Mouse (Mus musculus) CH12.LX (cell line): ENCODE data around the gene Parvg. TPM values are rescaled to one million over a fixed set of nuclear protein-coding genes. Genes with fewer than 3 reads are reported as not detected.
A peak's percentile ranks its signal among the peaks of the same experiment; 100 is the strongest.

Source experiments
- DNase-seq: peaks from one replicate; pipeline ENCODE4 v3.0.0-alpha.2; 2013; ENCODE audit errors: extremely low read depth
- H3K27ac ChIP-seq: 2 replicates; pipeline ENCODE4 v1.5.1; 2012; ENCODE audit warnings: low read depth, mild to moderate bottlenecking, control low read depth, moderate library complexity; ENCODE audit not compliant: insufficient read depth
- H3K27me3 ChIP-seq: replicated peaks from 2 replicates; pipeline ENCODE3; 2012; ENCODE audit warnings: inconsistent platforms
- H3K36me3 ChIP-seq, 2 experiments: replicated peaks in 1 of 2; 2 replicates each; pipeline versions ENCODE3 to v1.6.1; 2012; ENCODE audit warnings: inconsistent platforms in 1 of 2, low read length in 1 of 2, mild to moderate bottlenecking in 1 of 2, mixed read lengths in 1 of 2, moderate library complexity in 1 of 2; ENCODE audit not compliant: control insufficient read depth in 1 of 2, insufficient read depth in 1 of 2
- H3K4me1 ChIP-seq, 2 experiments: 2 replicates each; pipeline ENCODE4 v1.6.1; 2012; ENCODE audit warnings: inconsistent platforms in 1 of 2, moderate library complexity in 1 of 2; ENCODE audit not compliant: insufficient read depth in 2 of 2, control insufficient read depth in 1 of 2
- H3K4me2 ChIP-seq: 2 replicates; pipeline ENCODE4 v1.6.1; 2012; ENCODE audit warnings: low read depth, mild to moderate bottlenecking, control low read depth; ENCODE audit not compliant: poor library complexity, insufficient read depth, severe bottlenecking
- H3K4me3 ChIP-seq, 3 experiments: fragments of 150-350 bp in 1 of 3; sonication (generic) in 1 of 3; replicated peaks in 1 of 3; 2 replicates each; pipeline versions ENCODE3 to v1.5.1; 2011 to 2012; ENCODE audit warnings: low read depth in 2 of 3, low read length in 2 of 3, mild to moderate bottlenecking in 2 of 3, moderate library complexity in 2 of 3, control low read depth in 1 of 3, improper control_type of control experiment in 1 of 3, inconsistent platforms in 1 of 3, mixed read lengths in 1 of 3; ENCODE audit not compliant: poor library complexity in 1 of 3
- H3K79me2 ChIP-seq: replicated peaks from 2 replicates; pipeline ENCODE4 v1.6.1; 2012; ENCODE audit warnings: mild to moderate bottlenecking, moderate library complexity; ENCODE audit not compliant: control insufficient read depth, poor library complexity, insufficient read depth, severe bottlenecking; ENCODE audit errors: extremely low read depth
- H3K9ac ChIP-seq: 2 replicates; pipeline ENCODE4 v1.6.1; 2012; ENCODE audit warnings: low read depth, mild to moderate bottlenecking, control low read depth, moderate library complexity; ENCODE audit not compliant: insufficient read depth
- H3K9me3 ChIP-seq: replicated peaks from 2 replicates; pipeline ENCODE3; 2012; ENCODE audit warnings: low read length, inconsistent platforms, mixed read lengths
- BHLHE40 ChIP-seq: IDR thresholded peaks from 2 replicates; pipeline ENCODE4 v1.6.1; 2011; ENCODE audit warnings: mild to moderate bottlenecking, low read depth, low read length, improper control_type of control experiment
- CTCF ChIP-seq, 2 experiments: IDR thresholded peaks in 1 of 2; conservative IDR thresholded peaks in 1 of 2; 2 replicates each; pipeline ENCODE4 v1.5.1; 2011 to 2012; ENCODE audit warnings: low read depth in 2 of 2, low read length in 2 of 2, improper control_type of control experiment in 1 of 2, inconsistent platforms in 1 of 2, mild to moderate bottlenecking in 1 of 2, moderate library complexity in 1 of 2
- ELF1 ChIP-seq: IDR thresholded peaks from 2 replicates; pipeline ENCODE4 v1.6.1; 2014; ENCODE audit warnings: low read depth, mild to moderate bottlenecking, inconsistent platforms, low read length, improper control_type of control experiment
- EP300 ChIP-seq: IDR thresholded peaks from 2 replicates; pipeline ENCODE4 v1.6.1; 2011; ENCODE audit warnings: low read length, improper control_type of control experiment
- ETS1 ChIP-seq: conservative IDR thresholded peaks from 2 replicates; pipeline ENCODE4 v1.6.1; 2012; ENCODE audit warnings: low read depth, mild to moderate bottlenecking, inconsistent platforms, low read length, improper control_type of control experiment, moderate library complexity
- GABPA ChIP-seq: IDR thresholded peaks from 2 replicates; pipeline ENCODE4 v1.6.1; 2012; ENCODE audit warnings: low read depth, low read length, improper control_type of control experiment, inconsistent platforms; ENCODE audit not compliant: insufficient replicate concordance
- MAFK ChIP-seq: IDR thresholded peaks from 2 replicates; pipeline ENCODE4 v1.6.1; 2011; ENCODE audit warnings: low read length, improper control_type of control experiment; ENCODE audit not compliant: insufficient replicate concordance
- MAX ChIP-seq: IDR thresholded peaks from 2 replicates; pipeline ENCODE4 v1.6.1; 2011; ENCODE audit warnings: low read length, improper control_type of control experiment
- MEF2A ChIP-seq: IDR thresholded peaks from 2 replicates; pipeline ENCODE4 v1.6.1; 2014; ENCODE audit warnings: low read depth, mild to moderate bottlenecking, inconsistent platforms, low read length, improper control_type of control experiment, borderline replicate concordance
- MXI1 ChIP-seq: IDR thresholded peaks from 2 replicates; pipeline ENCODE4 v1.6.1; 2011; ENCODE audit warnings: mild to moderate bottlenecking, low read depth, low read length, improper control_type of control experiment
- MYC ChIP-seq: IDR thresholded peaks from 2 replicates; pipeline ENCODE4 v1.6.1; 2011; ENCODE audit warnings: low read depth, mild to moderate bottlenecking, improper control_type of control experiment, low read length
- PAX5 ChIP-seq: IDR thresholded peaks from 2 replicates; pipeline ENCODE4 v1.6.1; 2012; ENCODE audit warnings: low read length, inconsistent platforms, mixed read lengths
- POLR2A ChIP-seq: IDR thresholded peaks from 2 replicates; pipeline ENCODE4 v1.6.1; 2011; ENCODE audit warnings: low read depth, mild to moderate bottlenecking, improper control_type of control experiment, low read length
- POLR2AphosphoS2 ChIP-seq: IDR thresholded peaks from 2 replicates; pipeline ENCODE4 v1.6.1; 2011; ENCODE audit warnings: low read depth, low read length, improper control_type of control experiment
- RAD21 ChIP-seq: IDR thresholded peaks from 2 replicates; pipeline ENCODE4 v1.6.1; 2011; ENCODE audit warnings: low read depth, mild to moderate bottlenecking, low read length, improper control_type of control experiment, moderate library complexity
- SIN3A ChIP-seq: IDR thresholded peaks from 2 replicates; pipeline ENCODE4 v1.6.1; 2012; ENCODE audit warnings: low read length, improper control_type of control experiment, inconsistent platforms
- TCF12 ChIP-seq: IDR thresholded peaks from 2 replicates; pipeline ENCODE4 v1.6.1; 2014; ENCODE audit warnings: low read depth, mild to moderate bottlenecking, inconsistent platforms, low read length, improper control_type of control experiment
- UBTF ChIP-seq: IDR thresholded peaks from 2 replicates; pipeline ENCODE4 v1.6.1; 2012; ENCODE audit warnings: low read depth, mild to moderate bottlenecking, inconsistent platforms, low read length, improper control_type of control experiment, moderate library complexity
- USF1 ChIP-seq: IDR thresholded peaks from 2 replicates; pipeline ENCODE4 v1.6.1; 2014; ENCODE audit warnings: low read depth, mild to moderate bottlenecking, inconsistent platforms, low read length, improper control_type of control experiment
- ZC3H11A ChIP-seq: IDR thresholded peaks from 2 replicates; pipeline ENCODE4 v1.6.1; 2012; ENCODE audit warnings: low read depth, mild to moderate bottlenecking, inconsistent platforms, low read length, improper control_type of control experiment
- ZKSCAN1 ChIP-seq: IDR thresholded peaks from 2 replicates; pipeline ENCODE4 v1.6.1; 2012; ENCODE audit warnings: low read depth, inconsistent platforms, low read length, improper control_type of control experiment, borderline replicate concordance
- ZMIZ1 ChIP-seq: IDR thresholded peaks from 2 replicates; pipeline ENCODE4 v1.6.1; 2012; ENCODE audit warnings: low read depth, mild to moderate bottlenecking, inconsistent platforms, low read length, improper control_type of control experiment
- ZNF384 ChIP-seq: IDR thresholded peaks from 2 replicates; pipeline ENCODE4 v1.6.1; 2012; ENCODE audit warnings: low read depth, low read length, improper control_type of control experiment, inconsistent platforms
- dilution Hi-C: fragments of 300-500 bp; cut with MboI; formaldehyde crosslinking; loops from 2 replicates; pipeline ENCODE4 v1.14.3; 2020; ENCODE audit warnings: low sequenced_read_pairs; ENCODE audit not compliant: extremely low pct_unique_long_range_greater_than_20kb, extremely low pct_ligation_motif_present
- in situ Hi-C: fragments of 300-500 bp; cut with MboI; formaldehyde crosslinking; loops from 3 replicates; pipeline ENCODE4 v1.14.3; 2019; ENCODE audit warnings: low sequenced_read_pairs, low pct_ligation_motif_present, low pct_unique_long_range_greater_than_20kb, mixed read lengths
- polyA plus RNA-seq: library from polyadenylated mRNA; unstranded; fragments of >175 nt; gene quantifications from 2 replicates; pipeline ENCODE4 v1.2.1, GENCODE M21; 2012; ENCODE audit warnings: low read depth; ENCODE audit not compliant: insufficient read length
- total RNA-seq, 2 experiments: library from RNA; depleted of rRNA; stranded (reverse); fragments of 300-350 nt in 1 of 2; fragments of >200 nt in 1 of 2; gene quantifications; 2 replicates each; pipeline ENCODE4 v1.2.3; 2012 to 2014

The Parvg gene
- total and polyA plus RNA-seq, 3 experiments = 93.7 to 140 (median 98.3) TPM

GRCm38 (mm10) chr15:84301026-84301425 is 22.8 kb upstream of the Parvg start:
- 0 out of 2 replicates have a peak, but pooled peaks have one; percentile 35 for TF ChIP-seq MEF2A
- TF ChIP-seq ZNF384 = no peak
- TF ChIP-seq, all 38 proteins: peak for 1
- DNase-seq = no peak
- Histone ChIP-seq H3K79me2 (no peaks in the 10 kb centered on the region), H3K4me2 (peak overlapping the region; percentile 44), H3K36me3 (no peaks in the 10 kb centered on the region), H3K9me3 (no peaks in the 10 kb centered on the region), H3K9ac (peak overlapping the region; percentile 11; the same call in 1 of the 2 replicates), H3K4me1 (peaks cover 41 to 76% of the 10 kb centered on the region in 2 experiments), H3K27ac (peak overlapping the region; percentile 21; the same call in 1 of the 2 replicates), H3K27me3 (peaks cover 2% of the 10 kb centered on the region), H3K4me3 (peak overlapping the region in 1 of 3 experiments; percentile 40)
- dilution Hi-C loops (no loop called here), in situ Hi-C loops (no loop called here)

- in situ Hi-C loops (no loop called here), dilution Hi-C loops (no loop called here)
- Histone ChIP-seq H3K36me3 (no peaks in the 10 kb centered on the region), H3K27ac (peak overlapping the region; percentile 21; the same call in 1 of the 2 replicates), H3K9ac (peak overlapping the region; percentile 11), H3K27me3 (peaks cover 2% of the 10 kb centered on the region), H3K9me3 (no peaks in the 10 kb centered on the region), H3K4me3 (peak overlapping the region in 1 of 3 experiments; percentile 40), H3K4me2 (peak overlapping the region; percentile 44), H3K4me1 (peaks cover 41 to 76% of the 10 kb centered on the region in 2 experiments), H3K79me2 (no peaks in the 10 kb centered on the region)
- peak; percentile 55 for DNase-seq
- peak; percentile 15; the same call in 1 of the 2 replicates for TF ChIP-seq MXI1
- 0 out of 2 replicates have a peak, but pooled peaks have one; percentile 60 for TF ChIP-seq MAFK
- TF ChIP-seq ETS1 = peak; percentile 47
- TF ChIP-seq ELF1 = no peak
- TF ChIP-seq MAX = no peak
- TF ChIP-seq POLR2AphosphoS2 = no peak
- TF ChIP-seq BHLHE40 = peak; percentile 84
- 0 out of 2 replicates have a peak, but pooled peaks have one; percentile 7 for TF ChIP-seq TCF12
- 0 out of 2 replicates have a peak, but pooled peaks have one; percentile 3 for TF ChIP-seq MYC
- TF ChIP-seq MEF2A = peak; percentile 39; the same call in 1 of the 2 replicates
Observed at GRCm38 (mm10) chr15:84301641-84302420, 22.0 kb upstream of the Parvg start.

GRCm38 (mm10) chr15:84303264-84303663 is 20.6 kb upstream of the Parvg start:
- Histone ChIP-seq H3K4me3 (no peak overlapping the region), H3K9ac (no peak overlapping the region), H3K9me3 (no peaks in the 10 kb centered on the region), H3K79me2 (no peaks in the 10 kb centered on the region), H3K27ac (no peak overlapping the region), H3K4me2 (no peak overlapping the region), H3K36me3 (no peaks in the 10 kb centered on the region), H3K4me1 (peaks cover 40 to 67% of the 10 kb centered on the region in 2 experiments), H3K27me3 (no peaks in the 10 kb centered on the region)
- in situ Hi-C loops = no loop called here
- DNase-seq = no peak
- dilution Hi-C loops = no loop called here
- TF ChIP-seq UBTF = no peak
- no peak for TF ChIP-seq EP300
- TF ChIP-seq TCF12 = no peak
- no peak for TF ChIP-seq POLR2A
- no peak for TF ChIP-seq MEF2A
- no peak for TF ChIP-seq ZMIZ1
- TF ChIP-seq POLR2AphosphoS2 = no peak
- no peak for TF ChIP-seq USF1
- no peak for TF ChIP-seq SIN3A
- no peak for TF ChIP-seq ZC3H11A
- no peak for TF ChIP-seq GABPA
- no peak for TF ChIP-seq PAX5
- TF ChIP-seq ZKSCAN1 = no peak
- TF ChIP-seq CTCF (conservative IDR thresholded peaks at IDR 0.05 in 1 of 2, IDR thresholded peaks at IDR 0.05 in 1 of 2; ENCODE audit: low read depth in 2 of 2, low read length in 2 of 2) = no peak
- TF ChIP-seq ZNF384 = no peak
- TF ChIP-seq RAD21 = no peak
- no peak for TF ChIP-seq MYC
